Mouse (Mus musculus) midbrain, embryonic 13.5 days (tissue): ENCODE measurements at regions not wholly inside any gene's neighbourhood (a gene's known extent, or its start where the extent isn't known, plus 50 kb on each side); places are given as distances from the start of the nearest gene placed in this dataset.

Experiments used
- ATAC-seq: fragments of 200-750 bp; cut with Nextera tagmentation; 2 replicates; pipeline ENCODE4 v1.8.0; 2017; ENCODE audit warnings: mild to moderate bottlenecking, moderate TSS enrichment, moderate library complexity
- H3K27ac ChIP-seq: fragments of 300-500 bp; sonication (generic); 2 replicates; pipeline ENCODE4 v1.5.1; 2015; ENCODE audit warnings: inconsistent platforms, mild to moderate bottlenecking, moderate library complexity
- H3K27me3 ChIP-seq: fragments of 300-500 bp; sonication (generic); 2 replicates; pipeline ENCODE4 v1.6.1; 2015; ENCODE audit warnings: mild to moderate bottlenecking, inconsistent platforms
- H3K36me3 ChIP-seq: fragments of 300-500 bp; sonication (generic); 2 replicates; pipeline ENCODE4 v1.6.1; 2015; ENCODE audit warnings: mild to moderate bottlenecking, inconsistent platforms
- H3K4me1 ChIP-seq: fragments of 300-500 bp; sonication (generic); replicated peaks from 2 replicates; pipeline ENCODE4 v1.6.1; 2015; ENCODE audit warnings: inconsistent platforms
- H3K4me2 ChIP-seq: fragments of 300-500 bp; sonication (generic); replicated peaks from 2 replicates; pipeline ENCODE4 v1.6.1; 2015; ENCODE audit warnings: moderate library complexity, mild to moderate bottlenecking, inconsistent platforms
- H3K4me3 ChIP-seq: fragments of 300-500 bp; sonication (generic); replicated peaks from 2 replicates; pipeline ENCODE4 v1.5.1; 2015; ENCODE audit warnings: mild to moderate bottlenecking, inconsistent platforms
- H3K9ac ChIP-seq: fragments of 300-500 bp; sonication (generic); replicated peaks from 2 replicates; pipeline ENCODE4 v1.6.1; 2015; ENCODE audit warnings: mild to moderate bottlenecking, inconsistent platforms
- H3K9me3 ChIP-seq: fragments of 300-500 bp; sonication (generic); 2 replicates; pipeline ENCODE4 v1.6.1; 2016; ENCODE audit warnings: mild to moderate bottlenecking, inconsistent platforms
- WGBS: fragments of 180-500 bp; shearing (Covaris S2); methylation state at CpG from one replicate; pipeline ENCODE4 v1.1.7; 2015; 5-methylcytosine and 5-hydroxymethylcytosine counted together

DNA sequence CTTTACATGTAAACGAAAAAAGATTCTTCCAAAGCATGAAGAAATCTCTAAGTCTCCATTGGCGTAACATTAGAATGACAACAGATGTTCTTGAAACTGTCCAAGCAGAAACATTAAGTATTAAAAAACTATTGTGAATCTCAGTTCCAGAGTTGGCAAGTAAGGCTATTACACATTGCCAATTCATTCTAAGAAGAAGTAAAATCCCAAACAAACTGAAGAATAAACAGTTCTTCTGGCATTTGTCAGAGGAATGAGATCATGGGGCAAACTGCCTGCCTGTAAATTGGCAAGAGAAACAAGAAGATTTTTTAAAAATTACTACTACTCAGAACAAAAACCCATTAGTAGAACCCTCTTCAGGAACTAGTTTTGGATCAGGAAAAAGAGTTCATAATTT lies 680.1 kb downstream of the Nova1 start:
- Histone ChIP-seq H3K9ac (no peak overlapping the region), H3K4me2 (no peak overlapping the region), H3K36me3 (no peaks in the 10 kb centered on the region), H3K4me3 (no peak overlapping the region), H3K9me3 (no peaks in the 10 kb centered on the region), H3K27ac (no peak overlapping the region), H3K4me1 (no peaks in the 10 kb centered on the region), H3K27me3 (no peaks in the 10 kb centered on the region)
- ATAC-seq = no peak
- WGBS = 77% methylated on average over 2 of the region's 2 CpGs

GRCm38 (mm10) chr12:46125867-46126266 lies 692.9 kb downstream of the Nova1 start:
- Histone ChIP-seq H3K4me1 (no peaks in the 10 kb centered on the region), H3K4me3 (no peak overlapping the region), H3K4me2 (no peak overlapping the region), H3K9me3 (no peaks in the 10 kb centered on the region), H3K36me3 (no peaks in the 10 kb centered on the region), H3K9ac (no peak overlapping the region), H3K27me3 (no peaks in the 10 kb centered on the region), H3K27ac (no peak overlapping the region)
- whole genome bisulfite sequencing = 51% methylated on average over 1 of the region's 1 CpGs
- peak; percentile 37; the same call in 1 of the 2 replicates for ATAC-seq

DNA sequence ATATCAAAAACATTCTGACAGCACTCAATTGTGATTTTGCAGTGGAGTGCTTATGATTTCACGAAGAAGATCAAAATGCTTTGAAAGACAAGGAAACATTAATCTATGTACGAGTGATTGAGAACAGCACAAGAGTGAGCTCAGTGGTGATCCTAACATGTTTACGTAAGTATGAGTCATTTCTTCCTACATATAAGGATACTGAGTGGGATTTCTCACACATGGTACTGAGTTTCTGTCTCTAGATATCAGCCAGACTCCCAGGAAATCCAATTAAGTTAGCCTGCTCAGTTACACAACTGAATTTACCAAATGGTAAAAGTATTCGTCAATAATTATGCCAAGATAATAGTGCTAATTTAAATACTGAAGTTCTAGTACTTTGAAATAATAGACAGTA lies 707.4 kb downstream of the Nova1 start:
- Histone ChIP-seq H3K9me3 (no peaks in the 10 kb centered on the region), H3K27ac (no peak overlapping the region), H3K4me3 (no peak overlapping the region), H3K36me3 (no peaks in the 10 kb centered on the region), H3K4me1 (no peaks in the 10 kb centered on the region), H3K27me3 (no peaks in the 10 kb centered on the region), H3K4me2 (no peak overlapping the region), H3K9ac (no peak overlapping the region)
- 86% methylated on average over 4 of the region's 4 CpGs for WGBS
- ATAC-seq = no peak

GRCm38 (mm10) chr12:46083356-46083755 lies 735.4 kb downstream of the Nova1 start:
- no peaks in the 10 kb centered on the region for H3K27me3 ChIP-seq
- ATAC-seq = no peak
- no peak overlapping the region for H3K9ac ChIP-seq
- no peak overlapping the region for H3K27ac ChIP-seq
- no peaks in the 10 kb centered on the region for H3K9me3 ChIP-seq
- H3K4me2 ChIP-seq = no peak overlapping the region
- no peaks in the 10 kb centered on the region for H3K36me3 ChIP-seq
- 0 out of 2 replicates have a peak, but pooled peaks cover 3% of the 10 kb centered on the region for H3K4me1 ChIP-seq
- WGBS = 89% methylated on average over 2 of the region's 2 CpGs
- no peak overlapping the region for H3K4me3 ChIP-seq

DNA sequence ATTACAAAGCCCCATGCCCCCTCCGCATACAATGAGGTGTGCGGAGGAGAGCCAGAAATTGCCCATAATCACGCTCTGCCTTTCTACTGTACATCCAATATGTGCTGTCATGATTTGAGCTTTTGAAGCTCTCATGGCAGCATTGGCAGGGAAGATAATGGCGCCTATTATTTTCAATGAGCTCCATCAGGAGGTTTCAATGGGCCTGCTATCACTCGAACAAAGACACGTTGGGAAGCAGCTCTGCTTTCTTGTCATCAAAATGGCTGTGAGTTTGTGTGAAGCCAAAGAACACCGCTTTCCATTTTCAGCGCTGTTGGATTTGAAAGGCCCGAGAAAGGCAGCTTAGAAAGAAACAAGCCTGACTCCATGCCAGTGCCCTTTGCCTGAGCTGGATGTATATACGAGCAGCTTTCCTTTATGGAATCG lies 742.9 kb downstream of the Nova1 start:
- Histone ChIP-seq H3K4me1 (no peaks in the 10 kb centered on the region; the same call in 1 of the 2 replicates), H3K9me3 (no peaks in the 10 kb centered on the region), H3K4me2 (no peak overlapping the region), H3K27me3 (no peaks in the 10 kb centered on the region), H3K9ac (no peak overlapping the region), H3K27ac (peak overlapping the region; percentile 61), H3K36me3 (no peaks in the 10 kb centered on the region), H3K4me3 (no peak overlapping the region)
- WGBS = 69% methylated on average over 11 of the region's 11 CpGs
- ATAC-seq = peak; percentile 87

- 81% methylated on average over 5 of the region's 5 CpGs for WGBS
- H3K9ac ChIP-seq = no peak overlapping the region
- H3K4me2 ChIP-seq = no peak overlapping the region
- ATAC-seq = peak; percentile 63
- no peaks in the 10 kb centered on the region for H3K36me3 ChIP-seq
- no peak overlapping the region for H3K4me3 ChIP-seq
- peak overlapping the region; percentile 76 for H3K27ac ChIP-seq
- no peaks in the 10 kb centered on the region; the same call in 1 of the 2 replicates for H3K4me1 ChIP-seq
- no peaks in the 10 kb centered on the region for H3K27me3 ChIP-seq
- no peaks in the 10 kb centered on the region for H3K9me3 ChIP-seq
These were observed 743.4 kb downstream of the Nova1 start for GRCm38 (mm10) chr12:46075355-46075754.

GRCm38 (mm10) chr12:46066896-46067295 lies 751.8 kb downstream of the Nova1 start:
- Histone ChIP-seq H3K4me2 (no peak overlapping the region), H3K4me1 (no peaks in the 10 kb centered on the region), H3K36me3 (no peaks in the 10 kb centered on the region), H3K4me3 (no peak overlapping the region), H3K27me3 (no peaks in the 10 kb centered on the region), H3K9me3 (no peaks in the 10 kb centered on the region), H3K9ac (no peak overlapping the region), H3K27ac (no peak overlapping the region)
- WGBS = 94% methylated on average over 2 of the region's 2 CpGs
- no peak for ATAC-seq

DNA sequence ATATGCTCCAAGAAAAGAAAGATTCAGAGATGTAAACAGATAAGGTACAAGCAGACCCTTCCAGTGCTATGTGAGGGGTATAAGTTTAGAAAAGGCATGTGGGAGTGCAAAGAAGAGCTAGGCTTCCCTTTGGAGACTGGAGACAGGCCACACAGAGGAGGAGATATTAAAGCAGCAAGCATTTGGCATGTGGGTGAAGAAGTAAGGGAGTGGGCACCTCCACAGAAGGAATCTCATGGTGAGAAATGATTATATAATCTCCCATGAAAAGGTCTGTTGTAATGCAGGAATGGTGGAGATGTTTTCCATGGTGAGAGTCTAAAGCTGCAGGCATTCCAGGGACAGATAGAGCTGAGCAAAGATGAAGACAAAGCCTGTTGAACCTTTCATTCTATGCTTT lies 778.1 kb downstream of the Nova1 start:
- H3K9me3 ChIP-seq = no peaks in the 10 kb centered on the region
- no peak overlapping the region for H3K9ac ChIP-seq
- no peak overlapping the region for H3K4me2 ChIP-seq
- ATAC-seq = no peak
- no peaks in the 10 kb centered on the region for H3K27me3 ChIP-seq
- no peak overlapping the region for H3K27ac ChIP-seq
- no peaks in the 10 kb centered on the region for H3K36me3 ChIP-seq
- no peak overlapping the region for H3K4me3 ChIP-seq
- no peaks in the 10 kb centered on the region for H3K4me1 ChIP-seq

- no peaks in the 10 kb centered on the region for H3K9me3 ChIP-seq
- H3K27ac ChIP-seq = no peak overlapping the region
- no peak overlapping the region for H3K4me2 ChIP-seq
- H3K27me3 ChIP-seq = no peaks in the 10 kb centered on the region
- no peaks in the 10 kb centered on the region for H3K36me3 ChIP-seq
- ATAC-seq = no peak
- WGBS = 60% methylated on average over 1 of the region's 1 CpGs
- H3K9ac ChIP-seq = no peak overlapping the region
- no peaks in the 10 kb centered on the region for H3K4me1 ChIP-seq
- H3K4me3 ChIP-seq = no peak overlapping the region
These were observed 778.5 kb downstream of the Nova1 start for GRCm38 (mm10) chr12:46040216-46040615.

DNA sequence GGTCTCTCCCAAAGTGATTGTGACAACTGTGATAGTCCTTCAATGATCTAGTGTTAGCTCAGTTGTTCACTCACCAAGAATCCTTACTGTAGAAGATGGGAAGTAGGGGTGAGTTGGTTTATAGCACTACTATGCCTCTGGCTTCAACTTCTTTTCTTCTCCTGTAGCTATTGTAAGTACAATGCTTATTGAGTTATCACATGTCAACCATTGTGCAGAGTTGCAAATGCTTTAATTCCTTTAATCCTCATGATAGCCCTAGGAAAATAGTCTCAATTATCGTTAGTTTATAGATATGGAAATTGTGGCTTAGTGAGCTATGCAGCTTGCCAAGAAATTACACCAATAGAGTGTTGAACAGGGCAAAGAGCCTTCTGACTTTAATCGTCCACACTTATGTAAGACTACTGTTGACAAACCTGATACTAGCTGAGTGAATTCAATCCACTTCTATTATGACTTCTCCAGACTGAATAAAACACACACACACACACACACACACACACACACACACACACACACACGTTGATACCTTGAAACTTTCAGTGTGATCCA lies 782.1 kb downstream of the Nova1 start:
- ATAC-seq = peak; percentile 67
- 40% methylated on average over 3 of the region's 3 CpGs for WGBS
- Histone ChIP-seq H3K4me1 (no peaks in the 10 kb centered on the region), H3K27ac (no peak overlapping the region), H3K27me3 (no peaks in the 10 kb centered on the region), H3K4me3 (no peak overlapping the region), H3K9ac (no peak overlapping the region), H3K4me2 (no peak overlapping the region), H3K9me3 (no peaks in the 10 kb centered on the region), H3K36me3 (no peaks in the 10 kb centered on the region)

GRCm38 (mm10) chr12:46025266-46025665 lies 793.5 kb downstream of the Nova1 start:
- no peak for ATAC-seq
- H3K9ac ChIP-seq = no peak overlapping the region
- H3K36me3 ChIP-seq = no peaks in the 10 kb centered on the region
- H3K4me1 ChIP-seq = 0 out of 2 replicates have a peak, but pooled peaks cover 2% of the 10 kb centered on the region
- H3K4me3 ChIP-seq = no peak overlapping the region
- H3K27me3 ChIP-seq = no peaks in the 10 kb centered on the region
- 89% methylated on average over 5 of the region's 5 CpGs for WGBS
- H3K4me2 ChIP-seq = no peak overlapping the region
- H3K9me3 ChIP-seq = no peaks in the 10 kb centered on the region
- no peak overlapping the region for H3K27ac ChIP-seq

- Histone ChIP-seq H3K4me2 (no peak overlapping the region), H3K9ac (no peak overlapping the region), H3K36me3 (no peaks in the 10 kb centered on the region), H3K4me3 (no peak overlapping the region), H3K9me3 (no peaks in the 10 kb centered on the region), H3K27me3 (no peaks in the 10 kb centered on the region), H3K4me1 (0 out of 2 replicates have a peak, but pooled peaks cover 2% of the 10 kb centered on the region), H3K27ac (peak overlapping the region; percentile 48; the same call in 1 of the 2 replicates)
- 0 out of 2 replicates have a peak, but pooled peaks have one; percentile 24 for ATAC-seq
- WGBS = 58% methylated on average over 4 of the region's 4 CpGs
These were observed 797.2 kb downstream of the Nova1 start for GRCm38 (mm10) chr12:46021546-46021910.
